Mouse (Mus musculus) cerebellum, postnatal 10 days (tissue): ENCODE measurements around the gene Phactr4.

Source experiments
- DNase-seq, 2 experiments: peaks; one replicate each; pipeline ENCODE4 v3.0.0; 2021; ENCODE audit warnings: mixed read lengths in 2 of 2

Phactr4 gene

DNA sequence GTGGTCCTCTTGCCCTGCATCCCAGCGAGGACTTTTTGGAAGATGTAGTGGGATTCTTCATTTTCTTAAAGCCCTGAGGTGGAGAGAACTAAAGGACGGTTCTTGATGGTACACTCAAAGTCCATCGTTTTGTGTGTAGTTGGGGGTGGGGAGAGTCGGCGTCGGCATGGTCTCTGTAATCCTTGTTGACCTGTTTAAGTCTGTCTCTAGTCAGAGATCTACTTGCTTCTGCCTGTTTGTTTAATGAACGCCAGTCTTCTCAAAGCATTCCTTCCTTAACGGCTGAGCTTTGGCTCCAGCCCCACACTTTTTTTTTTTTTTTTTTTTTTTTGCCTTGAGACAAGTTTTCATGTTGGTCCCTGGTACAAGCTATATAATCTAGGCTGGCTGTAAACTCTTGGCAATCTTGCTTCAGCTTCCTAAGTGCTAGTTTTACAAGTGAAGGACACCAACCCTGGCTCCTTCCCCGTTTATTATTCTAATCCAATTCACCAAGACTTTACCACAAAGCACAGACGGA, 92.4 kb downstream of the Phactr4 start:
- DNase-seq = no peak

DNA sequence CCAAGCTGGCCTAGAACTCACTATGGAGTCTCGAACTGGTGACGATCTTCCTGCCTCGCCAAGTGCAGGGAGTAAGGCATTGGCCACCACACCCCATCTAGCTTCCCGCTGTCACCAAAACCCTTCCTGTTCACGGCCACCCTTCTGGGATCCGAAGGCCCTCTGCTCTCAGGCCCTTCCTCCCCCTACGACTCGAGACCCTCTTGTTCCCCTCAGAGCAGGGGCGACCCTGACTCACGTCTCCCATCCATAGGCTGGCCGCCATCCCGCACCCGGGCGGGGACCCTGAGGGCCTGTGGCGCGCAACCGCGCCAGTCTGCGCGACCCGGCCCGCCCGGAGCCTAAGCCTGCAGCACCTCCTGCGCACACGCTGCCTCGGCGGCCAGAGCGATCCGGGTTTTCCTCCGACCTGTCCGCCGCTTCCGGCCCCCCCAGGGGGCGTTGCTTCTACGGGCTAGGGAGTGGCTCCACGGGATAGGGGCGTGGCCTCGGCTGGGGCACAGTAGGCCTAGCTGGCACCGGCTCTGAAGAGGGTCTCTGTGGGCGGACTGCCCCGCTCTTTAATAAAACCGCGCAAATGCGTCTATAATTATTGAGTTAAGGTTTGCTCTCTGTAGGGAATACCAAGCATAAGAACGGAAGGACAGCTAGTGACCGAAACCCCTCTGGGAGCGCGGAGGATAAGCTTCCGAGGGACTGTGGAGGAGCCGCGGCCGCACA, 93.0 kb downstream of the Phactr4 start, which contains the start of gene Trnau1ap:
Gene Trnau1ap (minus strand): TSS at position 424 of the 720 bp plus-strand sequence.
- DNase-seq = peak; percentile 94 to 96

DNA sequence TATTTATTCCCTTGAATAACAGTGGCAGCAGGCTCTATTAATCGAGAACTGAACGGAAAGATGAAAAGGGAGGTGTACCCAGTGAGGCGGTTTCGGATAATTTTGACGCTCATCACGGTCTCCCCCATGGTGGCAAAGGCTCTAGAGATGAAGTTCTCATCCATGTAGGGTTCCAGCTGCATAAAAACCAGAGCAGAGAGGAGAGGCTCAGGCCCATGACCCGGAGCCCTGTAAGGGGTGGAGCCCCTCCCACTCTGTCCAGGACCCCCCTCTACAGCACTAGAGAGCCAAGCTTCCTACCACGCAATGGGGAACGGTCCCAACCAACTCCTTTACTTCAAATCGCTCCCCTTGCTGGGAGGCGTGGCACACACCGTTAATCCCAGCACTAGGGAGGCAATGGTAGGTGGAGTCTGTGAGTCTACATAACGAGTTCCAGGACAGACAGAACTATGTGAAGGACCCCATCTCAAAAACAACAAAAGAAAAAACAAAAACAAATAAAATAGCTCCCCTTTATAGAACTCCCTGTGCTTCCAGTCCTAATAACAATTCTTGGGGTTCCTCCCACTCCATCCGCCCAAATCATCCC, 93.8 kb downstream of the Phactr4 start:
- DNase-seq = no peak

DNA sequence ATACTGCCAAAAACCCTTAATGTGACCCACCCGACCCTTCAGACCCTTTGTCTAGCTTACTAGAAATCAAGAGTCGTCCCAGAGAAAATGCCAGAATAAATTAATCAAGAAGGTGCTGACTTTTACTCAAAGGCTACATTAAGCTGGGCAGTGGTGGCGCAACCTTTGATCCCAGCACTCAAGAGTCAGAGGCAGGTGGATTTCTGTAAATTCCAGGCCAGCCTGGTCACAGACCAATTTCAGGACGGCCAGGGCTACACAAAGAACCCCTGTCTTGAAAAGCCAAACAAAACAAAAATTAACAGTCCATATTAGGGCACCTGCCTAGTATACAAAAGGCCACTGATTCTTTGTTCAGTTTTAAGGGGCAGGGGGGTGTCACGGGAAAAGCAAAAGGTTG, 95.8 kb downstream of the Phactr4 start:
- DNase-seq = no peak

DNA sequence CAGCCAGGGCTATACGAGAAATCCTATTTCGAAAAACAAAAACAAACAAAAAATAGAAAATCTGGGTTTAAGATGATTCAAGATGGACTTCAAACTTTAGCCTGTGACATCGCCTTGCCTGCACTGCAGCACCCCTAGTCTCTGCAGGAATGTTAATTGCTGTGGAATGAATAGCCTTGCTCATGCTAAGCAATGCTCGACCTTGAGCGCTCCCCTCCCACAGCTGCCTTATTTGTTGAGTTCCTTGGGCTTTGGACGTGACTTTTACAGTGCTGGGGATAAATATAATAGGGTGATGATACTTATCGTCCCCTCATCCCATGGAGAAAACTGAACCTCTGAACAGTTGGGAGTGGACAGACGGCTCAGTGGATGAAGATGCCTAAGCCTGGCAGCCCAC, 106.6 kb downstream of the Phactr4 start:
- DNase-seq = no peak

DNA sequence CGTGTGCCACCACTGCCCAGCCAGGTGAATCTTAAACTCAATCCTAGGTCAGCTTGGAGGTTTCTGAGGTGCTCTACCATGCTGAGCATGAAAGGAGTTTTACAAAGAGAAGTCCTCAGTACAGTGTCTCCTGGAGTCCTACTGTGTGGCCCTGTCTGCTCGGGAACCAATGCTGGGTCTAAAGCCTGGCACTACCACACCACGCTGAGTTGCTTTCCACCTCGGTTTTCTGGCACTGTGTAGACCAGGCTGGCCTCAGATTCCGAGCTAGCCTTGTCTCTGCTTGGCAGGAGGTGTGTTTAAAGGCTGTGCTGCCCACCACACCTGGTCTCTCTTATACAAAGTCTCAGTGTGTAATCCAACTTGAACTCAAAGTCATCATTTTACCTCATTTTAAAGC, 109.7 kb downstream of the Phactr4 start:
- DNase-seq = no peak

DNA sequence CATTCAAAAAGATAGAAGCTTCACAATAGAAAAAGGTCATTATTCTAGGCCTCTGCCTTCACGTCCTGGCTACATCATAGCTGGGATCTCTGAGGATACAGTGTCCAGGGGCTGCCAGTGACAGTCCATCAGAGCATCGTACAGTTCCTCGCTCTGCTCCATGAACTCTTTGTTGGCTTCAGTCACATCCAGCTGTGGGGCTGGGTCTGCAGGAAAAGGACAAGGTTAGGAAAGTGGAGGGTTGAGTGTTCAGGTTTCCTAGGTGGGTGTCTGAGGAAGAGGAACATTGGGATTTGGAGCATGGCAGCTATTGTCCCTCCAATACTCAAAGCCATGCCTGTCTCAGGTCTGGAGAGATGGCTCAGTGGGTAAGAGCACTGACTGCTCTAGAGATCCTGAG, 110.5 kb downstream of the Phactr4 start:
- no peak for DNase-seq

DNA sequence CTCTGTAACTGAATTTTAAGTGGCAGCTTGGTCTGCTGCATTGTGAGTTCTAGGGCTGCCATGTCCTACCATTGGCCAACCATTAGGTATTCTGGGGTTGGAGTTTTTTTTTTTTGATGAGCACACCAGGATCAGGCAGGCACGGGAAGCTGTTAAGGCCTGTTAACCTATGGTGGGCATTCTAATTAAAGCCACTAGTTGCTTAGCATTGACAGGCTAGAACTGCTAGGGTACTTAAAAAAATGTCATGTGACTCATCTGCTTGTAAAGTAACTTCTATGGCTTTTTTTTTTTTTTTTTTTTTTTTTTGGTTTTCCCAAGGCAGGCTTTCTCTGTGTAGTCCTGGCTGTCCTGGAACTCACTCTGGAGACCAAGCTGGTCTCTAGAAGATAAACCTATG, 111.1 kb downstream of the Phactr4 start:
- DNase-seq = no peak

DNA sequence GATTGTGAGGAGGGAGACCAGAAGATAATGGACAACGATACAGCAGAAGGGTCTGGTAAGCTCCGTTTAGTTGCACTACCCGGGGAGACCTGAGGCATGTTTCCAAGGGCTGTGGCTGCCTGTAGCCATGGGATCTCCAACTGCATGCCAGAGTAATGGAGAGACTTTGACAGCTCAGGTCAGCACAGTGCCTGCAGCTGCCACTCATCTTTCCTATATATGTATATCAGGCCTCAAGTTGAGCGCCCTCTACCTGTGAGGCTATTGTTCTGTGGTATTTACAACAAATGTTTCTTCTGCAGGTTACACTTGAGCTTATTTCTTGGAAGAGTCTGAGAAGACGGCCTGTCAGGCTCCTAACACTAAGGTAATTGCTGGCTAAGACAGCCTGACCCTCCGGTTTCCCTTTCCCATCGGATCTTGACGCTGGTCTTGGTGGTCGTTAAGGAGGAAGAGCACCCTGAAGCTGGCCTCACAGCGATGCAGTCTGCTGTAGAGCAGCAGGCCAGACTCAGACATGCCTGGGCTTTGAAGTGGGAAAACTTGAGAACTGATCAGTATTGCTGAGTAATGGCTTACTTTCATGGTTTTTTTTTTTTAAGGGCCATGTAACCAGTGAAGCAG, 112.3 kb downstream of the Phactr4 start:
- DNase-seq = peak; percentile 64 to 65

DNA sequence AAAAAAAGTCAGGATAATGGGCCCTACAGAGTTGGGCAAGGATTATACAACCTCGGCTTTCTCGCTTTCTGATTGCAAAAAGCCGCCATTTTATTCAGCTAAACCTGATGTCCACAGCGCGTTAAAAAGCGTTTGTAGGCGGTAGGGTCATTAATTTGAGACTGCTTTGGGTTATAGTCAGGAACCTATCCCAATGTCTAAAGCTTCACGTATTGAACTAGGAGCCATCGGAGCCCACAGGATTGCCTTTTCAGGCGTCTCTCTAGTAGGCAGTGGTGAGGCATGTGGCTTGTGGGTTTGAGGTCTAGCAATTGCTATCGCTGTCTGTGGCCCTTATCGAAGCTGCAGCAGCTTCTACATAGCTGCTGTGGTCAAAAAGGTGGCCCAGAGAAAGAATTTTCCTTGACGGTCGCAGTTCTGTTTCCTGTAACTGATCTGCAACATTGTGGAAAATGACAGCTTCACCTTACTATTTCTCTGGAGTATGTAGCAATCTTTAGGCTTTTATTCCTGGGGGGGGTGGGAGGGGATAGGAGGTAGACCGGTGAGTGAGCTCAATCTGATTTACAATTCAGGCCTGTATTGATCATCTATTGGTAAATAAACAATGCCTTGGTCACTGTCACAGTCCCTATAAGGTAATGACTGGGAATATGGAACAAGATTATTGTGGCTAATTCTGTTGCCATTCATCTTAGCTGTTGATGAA, 113.0 kb downstream of the Phactr4 start:
- DNase-seq = peak in 1 of 2 experiments; percentile 31

DNA sequence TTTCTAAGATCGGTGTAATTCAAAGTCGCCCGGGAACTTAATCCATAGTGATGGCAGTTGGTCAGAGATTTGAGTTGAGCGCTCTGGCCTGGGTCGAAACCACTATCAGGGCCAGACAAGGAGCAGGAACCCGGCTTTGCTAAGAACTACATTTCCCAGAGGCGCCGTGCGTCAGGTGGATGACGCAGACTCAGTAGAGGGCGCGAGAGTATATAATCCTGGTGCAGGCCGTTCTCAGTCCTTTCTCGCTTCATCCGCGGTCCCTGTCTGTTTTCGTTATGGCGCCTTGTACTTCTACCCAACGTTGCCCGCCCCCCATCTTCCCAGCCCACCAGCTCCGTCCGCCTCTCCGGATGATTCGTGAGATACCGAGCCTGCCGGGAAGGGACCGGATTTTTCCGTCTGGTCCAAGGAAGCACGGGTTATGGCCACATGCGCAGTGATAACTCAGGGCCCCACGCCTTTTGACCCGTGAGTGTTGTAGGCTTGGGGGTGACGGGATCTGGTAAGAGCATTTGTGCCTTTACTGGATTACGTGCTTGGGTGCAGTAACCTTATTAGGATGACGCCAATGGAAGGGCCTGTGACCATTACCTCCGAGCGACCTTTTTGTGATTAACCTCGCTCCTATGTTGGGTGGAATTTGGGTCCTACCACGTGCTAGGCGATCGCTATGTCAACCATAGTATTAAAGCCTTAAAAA, 113.7 kb downstream of the Phactr4 start:
- peak; percentile 94 to 95 for DNase-seq

DNA sequence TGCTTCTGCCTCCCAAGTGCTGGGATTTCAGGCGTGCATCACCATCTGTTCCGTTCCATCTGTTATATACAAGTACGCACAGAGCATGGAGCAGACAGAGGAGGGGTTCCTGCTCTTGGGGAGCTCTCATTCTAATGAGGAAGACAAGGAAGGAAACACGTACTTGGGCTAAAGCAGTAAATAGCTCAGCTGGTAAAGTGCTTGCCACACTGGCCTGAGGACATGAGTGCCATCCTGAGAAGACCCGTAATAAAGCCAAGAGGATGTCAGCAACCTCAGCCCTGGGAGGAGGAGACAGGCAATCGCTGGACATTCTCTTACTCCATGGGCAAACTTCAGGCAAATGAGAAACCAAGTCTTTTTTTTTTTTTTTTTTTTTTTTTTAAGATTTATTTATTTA, 116.3 kb downstream of the Phactr4 start:
- DNase-seq = no peak
